Comparison of ENCODE assay signal across 9 mouse cellular contexts in the genomic region with DNA sequence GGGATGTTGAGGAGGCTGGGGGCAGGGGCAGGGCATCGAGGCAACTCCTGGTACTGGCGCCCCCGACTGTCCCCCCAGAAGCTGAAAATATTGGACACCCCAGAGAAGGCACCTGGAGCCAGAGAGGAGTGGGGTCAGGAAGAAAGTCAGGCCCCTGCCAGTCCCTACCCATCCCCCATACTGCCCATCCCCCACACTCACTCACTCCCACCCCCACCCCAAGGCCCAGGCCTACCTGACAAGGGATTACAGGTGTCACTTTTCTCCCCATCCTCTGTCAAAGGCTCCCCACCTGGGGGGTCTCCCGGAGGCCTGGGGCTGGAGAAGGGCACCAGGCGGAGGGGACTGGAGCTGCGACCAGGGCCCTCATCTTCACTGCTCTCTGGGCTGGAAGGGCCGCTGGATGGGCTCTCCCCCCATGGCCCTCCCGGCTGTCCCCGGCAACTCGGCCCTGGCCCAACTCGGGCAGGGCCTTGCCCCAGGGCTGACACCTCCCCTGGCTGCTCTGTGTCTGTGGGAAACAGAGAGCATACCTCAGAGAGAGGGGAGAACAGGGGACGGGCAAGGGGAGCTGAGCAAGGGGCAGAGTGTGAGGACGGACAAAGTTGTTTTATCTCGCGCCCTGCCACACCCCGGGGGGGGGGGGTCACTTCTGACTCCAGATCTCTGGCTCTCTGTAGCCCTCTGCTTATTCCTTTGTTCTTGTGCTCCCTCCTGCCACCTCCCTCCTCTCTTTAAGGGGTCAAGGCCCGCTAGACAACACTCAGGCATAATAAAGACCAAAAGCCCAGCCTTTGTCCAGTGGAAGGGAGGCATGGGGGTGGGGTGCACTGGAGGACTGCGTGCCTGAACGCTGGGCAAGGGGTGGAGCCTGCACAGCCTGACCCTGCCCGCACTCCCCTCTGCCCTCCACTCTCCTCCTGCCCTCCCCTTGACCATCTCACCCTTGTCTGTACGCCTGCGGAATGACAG. TPM values are rescaled to one million over a fixed set of nuclear protein-coding genes. Genes with fewer than 3 reads are reported as not detected.
DNase-seq lines count a peak whose midpoint lies in the region; ATAC-seq lines count a peak whose summit lies in the region.
"Had no signal": no experiment of that assay in that cellular context is flagged by ENCODE, and none has a peak within 500 bp of the region (broad histone marks: within the 10 kb centered on the region; RNA-seq: fewer than 3 reads in every experiment).

No protein-coding gene starts in this region.

- intact Hi-C loops in heart, postnatal 25 days (cut with DNase I): no loop called here

- H3K27me3 ChIP-seq in kidney, embryonic 15.5 days: no peaks in the 10 kb centered on the region
- no peaks in the 10 kb centered on the region for H3K27me3 ChIP-seq in midbrain, embryonic 16.5 days (ENCODE audit: control insufficient read depth, insufficient read depth, low read depth, low read length)

- no peaks in the 10 kb centered on the region for H3K9me3 ChIP-seq in kidney, embryonic 15.5 days (replicated peaks)
- H3K9me3 ChIP-seq in midbrain, embryonic 16.5 days (replicated peaks; ENCODE audit: control insufficient read depth, low read length, poor library complexity, severe bottlenecking): no peaks in the 10 kb centered on the region
- H3K9me3 ChIP-seq: megakaryocyte, embryonic 14.5 days had no signal

- H3K4me2 ChIP-seq in kidney, embryonic 15.5 days: 0 out of 2 replicates have a peak overlapping the region, but pooled peaks have one; percentile 6
- H3K4me2 ChIP-seq in midbrain, embryonic 16.5 days (ENCODE audit: low read length): no peak overlapping the region

- H3K27ac ChIP-seq in kidney, embryonic 15.5 days: no peak overlapping the region
- H3K27ac ChIP-seq in midbrain, embryonic 16.5 days (ENCODE audit: low read length): no peak overlapping the region

- DNase-seq in kidney, adult 8-10 months: no peak
- peak; percentile 92 for DNase-seq in embryo, embryonic 10.5 days (ENCODE audit: low spot score)
- peak; percentile 0 for DNase-seq in heart, postnatal 25 days (ENCODE audit: low spot score)
- DNase-seq in left cerebral cortex, adult 18-20 months (ENCODE audit: low spot score in 2 of 2): no peak
- no peak for DNase-seq in right cerebral cortex, postnatal 10 days (ENCODE audit: low spot score in 2 of 2)
- no peak for DNase-seq in lung, postnatal 25 days (ENCODE audit: low spot score)

- peaks cover 30% of the 10 kb centered on the region for H3K36me3 ChIP-seq in kidney, embryonic 15.5 days
- H3K36me3 ChIP-seq in midbrain, embryonic 16.5 days (ENCODE audit: control insufficient read depth, insufficient read depth, low read length): peaks cover 17% of the 10 kb centered on the region

- ATAC-seq in kidney, embryonic 15.5 days (replicated peaks; ENCODE audit: low FRiP score): peak; percentile 40; the same call in 1 of the 2 replicates
- ATAC-seq in midbrain, embryonic 16.5 days: no peak

- H3K4me3 ChIP-seq in kidney, embryonic 15.5 days (replicated peaks): no peak overlapping the region
- H3K4me3 ChIP-seq in midbrain, embryonic 16.5 days (ENCODE audit: low read depth, low read length): no peak overlapping the region
- H3K4me3 ChIP-seq: megakaryocyte, embryonic 14.5 days had no signal

- H3K9ac ChIP-seq in kidney, embryonic 15.5 days: no peak overlapping the region
- peak overlapping the region; percentile 10; the same call in 1 of the 2 replicates for H3K9ac ChIP-seq in midbrain, embryonic 16.5 days (ENCODE audit: low read depth, low read length)

- 20% methylated on average over 22 of the region's 22 CpGs for WGBS in kidney, embryonic 15.5 days
- WGBS in midbrain, embryonic 16.5 days: 10% methylated on average over 22 of the region's 22 CpGs

- peaks cover 38% of the 10 kb centered on the region for H3K4me1 ChIP-seq in kidney, embryonic 15.5 days
- peaks cover 3% of the 10 kb centered on the region; the same call in 1 of the 2 replicates for H3K4me1 ChIP-seq in midbrain, embryonic 16.5 days (ENCODE audit: control insufficient read depth, insufficient read depth, low read length)

RNA-seq across cellular contexts. Expression of a gene that starts 29.4 kb away (rescaled TPM):
- polyA plus RNA-seq in kidney, embryonic 15.5 days (2015; fragmentation: Nextera tagmentation; extraction: Ambion mirVana): 7.1 and 7.2 TPM in 2 replicates
- 10 to 100 TPM; 62.4 to 67.2 TPM for total RNA-seq in heart, postnatal 25 days (2021)
- polyA plus RNA-seq in midbrain, embryonic 16.5 days (2015; fragmentation: Nextera tagmentation; extraction: Ambion mirVana): 11.4 and 11.7 TPM in 2 replicates
- 10 to 100 TPM; 29.6 to 36.2 TPM for total RNA-seq in left cerebral cortex, adult 18-20 months (2021)

RNA-seq across cellular contexts. Expression of a gene that starts 42.6 kb away (rescaled TPM):
- polyA plus RNA-seq in kidney, embryonic 15.5 days (2015; fragmentation: Nextera tagmentation; extraction: Ambion mirVana): 15.4 and 18.4 TPM in 2 replicates
- 10 to 100 TPM; 24.1 to 28.1 TPM for total RNA-seq in heart, postnatal 25 days (2021)
- 8.8 and 9.7 TPM in 2 replicates for polyA plus RNA-seq in midbrain, embryonic 16.5 days (2015; fragmentation: Nextera tagmentation; extraction: Ambion mirVana)
- total RNA-seq in left cerebral cortex, adult 18-20 months (2021): 10 to 100 TPM in 1 of 2 experiments, 1 to 10 TPM in 1; 8.0 to 10.7 TPM

Comparison
In these comparisons a context has a peak if more than half of its experiments do, and no peak if none do; other contexts are left out.
1. DNase-seq: peak in embryo, embryonic 10.5 days (single experiment) and heart, postnatal 25 days (single experiment); none in kidney, adult 8-10 months (0 of 2), left cerebral cortex, adult 18-20 months (0 of 2), right cerebral cortex, postnatal 10 days (0 of 2) and lung, postnatal 25 days (single experiment).